Comparison of ENCODE assay signal across 10 mouse cellular contexts in genomic region chr3:52519910-52520608, GRCm38 (mm10).
DNase-seq lines count a peak whose midpoint lies in the region; ATAC-seq and TF ChIP-seq lines count a peak whose summit lies in the region.
"Had no signal": no experiment of that assay in that cellular context is flagged by ENCODE, and none has a peak within 500 bp of the region (broad histone marks: within the 10 kb centered on the region; RNA-seq: fewer than 3 reads in every experiment).

No protein-coding gene starts in this region.

- H3K4me1 ChIP-seq in lung, embryonic 14.5 days (ENCODE audit: insufficient read depth) = no peaks in the 10 kb centered on the region
- H3K4me1 ChIP-seq in forebrain, embryonic 10.5 days = peaks cover 12% of the 10 kb centered on the region; the same call in 1 of the 2 replicates
- H3K4me1 ChIP-seq in midbrain, embryonic 14.5 days (ENCODE audit: control insufficient read depth, insufficient read depth, low read length) = 0 out of 2 replicates have a peak, but pooled peaks cover 6% of the 10 kb centered on the region

- H3K27ac ChIP-seq in lung, embryonic 14.5 days (ENCODE audit: low read depth) = no peak overlapping the region
- 0 out of 2 replicates have a peak overlapping the region, but pooled peaks have one; percentile 41 for H3K27ac ChIP-seq in forebrain, embryonic 10.5 days
- H3K27ac ChIP-seq in midbrain, embryonic 14.5 days (replicated peaks; ENCODE audit: low read depth, low read length) = no peak overlapping the region

- H3K9ac ChIP-seq in lung, embryonic 14.5 days = no peak overlapping the region
- no peak overlapping the region for H3K9ac ChIP-seq in midbrain, embryonic 14.5 days (replicated peaks; ENCODE audit: low read length)
- H3K9ac ChIP-seq: liver, postnatal 0 days had no signal

- H3K27me3 ChIP-seq in lung, embryonic 14.5 days (ENCODE audit: insufficient read depth, low read length) = no peaks in the 10 kb centered on the region
- H3K27me3 ChIP-seq in forebrain, embryonic 10.5 days (ENCODE audit: poor library complexity, severe bottlenecking) = peaks cover 28% of the 10 kb centered on the region; the same call in 1 of the 2 replicates
- H3K27me3 ChIP-seq in midbrain, embryonic 14.5 days (ENCODE audit: control insufficient read depth, insufficient read depth, low read length) = no peaks in the 10 kb centered on the region

- no peaks in the 10 kb centered on the region for H3K36me3 ChIP-seq in lung, embryonic 14.5 days (ENCODE audit: insufficient read depth)
- H3K36me3 ChIP-seq in forebrain, embryonic 10.5 days (replicated peaks) = no peaks in the 10 kb centered on the region
- H3K36me3 ChIP-seq in midbrain, embryonic 14.5 days (ENCODE audit: control insufficient read depth, insufficient read depth, low read length) = no peaks in the 10 kb centered on the region

- TF ChIP-seq CTCF in lung, embryonic 14.5 days (IDR thresholded peaks at IDR 0.05; ENCODE audit: low read depth) = no peak

- H3K9me3 ChIP-seq in lung, embryonic 14.5 days (ENCODE audit: low read depth, low read length) = no peaks in the 10 kb centered on the region
- no peaks in the 10 kb centered on the region for H3K9me3 ChIP-seq in forebrain, embryonic 10.5 days
- no peaks in the 10 kb centered on the region for H3K9me3 ChIP-seq in midbrain, embryonic 14.5 days (ENCODE audit: control insufficient read depth, low read length)

- ATAC-seq in lung, embryonic 14.5 days (ENCODE audit: insufficient read depth) = no peak
- peak; percentile 88 for ATAC-seq in frontal cortex, adult (ENCODE audit: low TSS enrichment)
- ATAC-seq in midbrain, embryonic 14.5 days (ENCODE audit: low FRiP score, low TSS enrichment) = peak; percentile 70; the same call in 1 of the 2 replicates
- ATAC-seq: liver, postnatal 0 days had no signal

- DNase-seq in lung, embryonic 14.5 days = peak; percentile 37
- no peak for DNase-seq in lung, postnatal 25 days (ENCODE audit: low spot score)
- no peak for DNase-seq in forebrain, embryonic 10.5 days (ENCODE audit: extremely low spot score, low spot score)
- DNase-seq in midbrain, embryonic 14.5 days = peak; percentile 73
- no peak for DNase-seq in B cell, adult 2 months
- no peak for DNase-seq in kidney, adult 11 months
- DNase-seq: adrenal gland, postnatal 25 days; kidney, postnatal 36 days; liver, postnatal 0 days had no signal

- WGBS in lung, embryonic 14.5 days = 55% methylated on average over 22 of the region's 22 CpGs
- 79% methylated on average over 22 of the region's 22 CpGs for WGBS in forebrain, embryonic 10.5 days
- WGBS in midbrain, embryonic 14.5 days = 52% methylated on average over 22 of the region's 22 CpGs

- H3K4me3 ChIP-seq in lung, embryonic 14.5 days (ENCODE audit: low read depth, low read length) = no peak overlapping the region
- no peak overlapping the region for H3K4me3 ChIP-seq in forebrain, embryonic 10.5 days
- H3K4me3 ChIP-seq in midbrain, embryonic 14.5 days (replicated peaks; ENCODE audit: low read depth, low read length) = no peak overlapping the region

- no peak overlapping the region for H3K4me2 ChIP-seq in lung, embryonic 14.5 days
- 0 out of 2 replicates have a peak overlapping the region, but pooled peaks have one; percentile 1 for H3K4me2 ChIP-seq in midbrain, embryonic 14.5 days (ENCODE audit: low read length)

Comparison
In these comparisons a context has a peak if more than half of its experiments do, and no peak if none do; other contexts are left out.
1. DNase-seq: peak in lung, embryonic 14.5 days (single experiment) and midbrain, embryonic 14.5 days (single experiment); none in lung, postnatal 25 days (single experiment), forebrain, embryonic 10.5 days (single experiment), B cell, adult 2 months (0 of 2) and kidney, adult 11 months (single experiment).